Mouse (Mus musculus) urinary bladder, postnatal 14 days (tissue): ENCODE results near the gene Mindy2.
A peak's percentile ranks its signal among the peaks of the same experiment; 100 is the strongest.
"Not testable (repeated sequence)": the region's sequence is repeated elsewhere in the genome, so short reads cannot be mapped to it uniquely, and the experiment has no call there.

Experiments used
- DNase-seq: peaks from one replicate; pipeline ENCODE4 v3.0.0; 2021; ENCODE audit warnings: low spot score

Mindy2 gene

DNA sequence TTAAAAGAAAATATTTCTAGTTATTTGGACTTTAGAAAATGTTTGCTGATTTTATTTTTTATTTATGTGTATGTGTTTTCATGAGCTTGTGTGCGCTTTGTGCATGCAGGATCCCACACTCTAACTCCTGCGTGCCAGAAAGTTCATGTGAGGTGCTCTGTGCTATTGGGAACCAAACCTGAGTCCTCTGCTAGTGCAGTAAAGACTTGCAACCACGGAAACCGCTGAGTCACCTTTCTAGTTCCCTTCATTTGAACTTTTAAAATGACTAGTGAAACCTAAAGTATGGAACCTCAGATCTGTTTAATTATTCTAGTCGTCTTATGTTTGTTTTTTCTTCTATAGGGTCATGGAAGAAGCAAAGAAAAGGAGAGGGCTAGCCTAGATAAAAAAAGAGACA is 76.0 kb downstream of the Mindy2 start:
- no peak for DNase-seq

DNA sequence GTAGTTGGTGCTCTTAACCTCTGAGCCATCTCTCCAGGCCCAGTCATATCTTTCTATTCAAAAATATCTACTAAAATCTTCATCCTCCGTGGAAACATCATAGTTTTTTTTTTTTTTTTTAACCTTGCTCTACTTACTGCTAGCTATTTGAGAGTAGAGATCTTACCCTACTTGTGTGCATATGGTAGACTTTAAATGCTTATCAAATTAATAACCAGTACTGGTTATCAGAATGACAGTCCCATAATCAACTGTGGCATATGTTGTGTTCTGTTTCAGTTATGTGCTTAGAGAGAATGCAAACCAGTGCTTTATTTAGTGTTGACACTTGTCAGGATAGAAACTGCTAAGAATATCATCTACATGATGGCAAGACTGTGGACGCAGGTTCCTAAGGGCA is 78.9 kb downstream of the Mindy2 start:
- no peak for DNase-seq

DNA sequence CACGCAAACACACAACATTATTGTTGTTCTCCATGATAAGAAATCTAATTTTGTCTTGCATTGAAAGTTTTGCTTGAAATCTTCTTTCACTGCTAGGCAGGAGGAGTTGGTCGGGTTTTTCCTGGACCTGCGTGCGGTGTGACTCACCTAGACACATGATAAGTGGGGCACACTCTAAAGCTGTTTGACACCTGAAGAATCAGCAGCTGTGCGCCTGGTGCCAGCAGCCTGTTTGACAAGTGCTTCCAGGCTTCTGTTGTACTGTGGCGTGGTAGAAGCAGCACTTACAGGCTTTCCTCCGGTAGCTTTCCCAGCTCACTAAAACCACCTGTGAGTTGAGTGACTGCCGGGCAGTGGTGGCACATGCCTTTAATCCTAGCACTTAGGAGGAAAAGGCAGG is 86.6 kb downstream of the Mindy2 start:
- DNase-seq: peak; percentile 21

DNA sequence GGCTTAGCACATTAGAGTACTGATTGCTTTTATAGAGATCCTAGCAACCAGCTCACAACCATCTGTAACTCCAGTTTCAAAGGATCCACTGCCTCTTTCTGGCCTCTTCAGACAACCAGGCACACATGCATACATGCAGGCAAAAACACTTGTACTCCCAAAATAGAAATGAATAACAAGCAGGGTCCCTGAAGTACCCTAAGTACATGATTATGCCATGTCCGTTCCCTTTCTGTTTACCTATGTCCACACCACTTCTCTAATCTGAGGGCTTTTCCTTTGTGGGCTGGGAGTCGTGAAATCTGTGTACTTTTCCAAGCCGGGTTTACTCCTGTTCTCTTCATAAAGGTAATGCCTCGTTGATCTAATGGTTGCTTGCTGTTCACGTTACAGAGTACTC is 89.3 kb downstream of the Mindy2 start:
- DNase-seq: no peak

DNA sequence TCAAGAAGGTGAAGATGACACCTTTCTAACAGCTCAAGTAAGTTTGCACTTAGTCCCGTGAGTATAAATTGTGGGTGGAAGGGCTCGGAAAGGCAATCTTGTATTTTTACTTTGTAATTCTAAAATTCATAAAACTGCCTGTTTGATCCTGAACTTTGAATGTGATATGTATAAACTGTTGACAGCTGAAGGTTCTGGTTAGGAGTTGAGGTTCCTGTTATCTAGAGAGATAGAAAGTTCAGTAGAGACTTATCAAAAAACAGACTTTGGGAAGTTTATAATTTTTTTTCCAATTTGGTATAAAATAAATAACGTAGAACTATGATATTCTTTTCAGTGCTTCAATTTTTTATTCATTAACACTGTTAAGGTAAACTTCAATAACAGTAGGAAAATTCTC is 94.1 kb downstream of the Mindy2 start:
- no peak for DNase-seq

DNA sequence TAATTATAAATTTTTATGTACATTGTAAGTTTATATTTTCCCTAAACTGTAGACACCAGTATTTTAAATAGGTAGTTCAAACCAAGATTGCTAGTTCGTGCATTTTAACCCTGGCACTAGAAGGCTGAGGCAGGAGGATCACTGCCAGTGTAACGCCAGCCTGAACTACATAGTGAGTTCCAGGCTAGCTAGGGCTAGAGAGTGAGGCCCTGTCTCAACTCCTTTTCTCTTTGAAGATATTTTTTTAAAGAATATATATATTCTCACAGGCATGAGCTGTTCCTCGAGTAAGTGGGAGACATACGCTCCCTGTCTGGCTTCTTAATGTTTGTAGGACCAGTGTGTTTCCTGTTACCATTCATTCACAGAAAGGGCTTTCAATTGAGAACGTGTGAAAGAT is 100.2 kb downstream of the Mindy2 start:
- no peak for DNase-seq

DNA sequence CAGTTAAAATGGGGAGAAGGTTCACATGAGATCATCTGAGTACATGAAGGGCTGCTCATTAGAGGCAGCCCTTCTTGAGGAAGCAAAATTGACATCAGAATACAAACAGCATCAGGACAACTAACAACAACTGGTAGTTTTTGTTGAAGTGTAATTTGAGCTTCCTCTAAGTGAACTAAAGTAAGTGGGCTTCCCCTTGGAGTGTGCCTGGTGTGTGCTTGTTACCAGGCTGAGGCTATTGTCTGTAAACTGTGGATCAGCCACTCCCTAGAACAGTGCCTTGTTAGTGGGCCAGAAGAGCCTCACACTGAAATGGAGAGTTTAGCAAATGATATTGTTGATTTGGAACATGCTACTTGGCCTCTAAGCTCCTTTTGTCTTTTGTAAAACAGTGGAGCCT is 101.5 kb downstream of the Mindy2 start:
- DNase-seq: no peak

DNA sequence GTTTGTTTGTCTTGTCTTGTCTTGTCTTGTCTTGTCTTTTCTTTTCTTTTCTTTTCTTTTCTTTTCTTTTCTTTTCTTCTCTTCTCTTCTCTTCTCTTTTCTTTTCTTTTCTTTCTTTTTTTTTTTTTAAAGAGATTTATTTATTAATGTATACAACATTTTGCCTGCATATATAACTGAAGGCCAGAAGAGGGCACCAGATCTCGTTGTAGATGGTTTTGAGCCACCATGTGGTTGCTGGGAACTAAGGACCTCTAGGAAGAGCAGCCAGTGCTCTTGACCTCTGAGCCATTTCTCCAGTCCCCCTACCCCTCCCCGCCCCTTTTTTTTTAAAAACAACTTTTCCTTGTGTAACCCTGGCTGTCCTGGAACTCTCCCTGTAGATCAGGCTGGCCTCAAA is 104.7 kb downstream of the Mindy2 start:
- DNase-seq: not testable (repeated sequence)

DNA sequence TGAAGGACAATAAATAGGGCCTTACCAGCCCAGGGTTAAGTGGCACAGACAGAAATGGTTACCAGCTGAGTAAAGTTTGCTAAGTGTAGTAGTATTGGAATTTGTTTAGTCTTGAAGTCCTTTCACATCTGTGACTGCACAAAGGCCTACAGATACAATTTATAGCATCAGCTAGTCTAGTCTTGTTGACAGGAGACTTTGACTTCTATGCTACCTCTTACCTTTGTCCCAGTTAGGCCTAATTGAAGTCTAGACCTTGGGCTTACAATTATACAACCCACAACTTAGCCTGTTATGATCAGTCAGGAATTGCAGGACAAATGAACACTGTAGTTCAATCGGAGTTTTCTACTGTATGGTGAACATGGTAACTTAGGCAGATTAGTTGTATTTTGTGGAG is 105.5 kb downstream of the Mindy2 start:
- DNase-seq: no peak
